Mouse (Mus musculus) brain, embryonic 14.5 days (tissue): Measurements from ENCODE around the gene Efhd1.

Experiments
- CTCF ChIP-seq: fragments of 200-500 bp; IDR thresholded peaks from 2 replicates; pipeline ENCODE4 v1.5.1; 2012; ENCODE audit warnings: inconsistent platforms, mild to moderate bottlenecking, moderate library complexity, borderline replicate concordance; ENCODE audit not compliant: insufficient read depth, insufficient read length; ENCODE audit errors: extremely low read depth
- POLR2A ChIP-seq: fragments of 200-500 bp; IDR thresholded peaks from 2 replicates; pipeline ENCODE4 v1.6.1; 2012; ENCODE audit warnings: mild to moderate bottlenecking, inconsistent platforms, borderline replicate concordance; ENCODE audit not compliant: poor library complexity, insufficient read depth, insufficient read length, severe bottlenecking; ENCODE audit errors: extremely low read depth

- TF ChIP-seq CTCF (no peak), POLR2A (no peak)
Observed at GRCm38 (mm10) chr1:87294063-87294710, 30.0 kb downstream of the Efhd1 start.
